15 mouse cellular contexts compared by ENCODE assay signal in genomic region chr9:79889132-79889531, GRCm38 (mm10).
DNase-seq lines count a peak whose midpoint lies in the region; ATAC-seq and TF ChIP-seq lines count a peak whose summit lies in the region.
"Had no signal": no experiment of that assay in that cellular context is flagged by ENCODE, and none has a peak within 500 bp of the region (broad histone marks: within the 10 kb centered on the region; RNA-seq: fewer than 3 reads in every experiment).

No protein-coding gene starts in this region.

- H3K4me2 ChIP-seq in forebrain, postnatal 0 days (ENCODE audit: low read depth) = no peak overlapping the region
- H3K4me2 ChIP-seq in forebrain, embryonic 14.5 days (ENCODE audit: low read length) = no peak overlapping the region
- no peak overlapping the region for H3K4me2 ChIP-seq in midbrain, embryonic 14.5 days (ENCODE audit: low read length)
- H3K4me2 ChIP-seq in midbrain, embryonic 11.5 days = no peak overlapping the region
- no peak overlapping the region for H3K4me2 ChIP-seq in midbrain, postnatal 0 days (ENCODE audit: low read depth, low read length, poor library complexity, severe bottlenecking)
- H3K4me2 ChIP-seq: forebrain, embryonic 12.5 days; liver, embryonic 15.5 days had no signal

- no peak for DNase-seq in forebrain, postnatal 0 days
- DNase-seq in forebrain, embryonic 14.5 days (ENCODE audit: low spot score) = no peak
- DNase-seq in layer of hippocampus, adult 2 months (ENCODE audit: low spot score in 2 of 2) = no peak
- no peak for DNase-seq in layer of hippocampus, postnatal 14 days (ENCODE audit: low spot score in 2 of 2)
- DNase-seq in midbrain, embryonic 14.5 days = no peak
- DNase-seq in midbrain, embryonic 11.5 days (ENCODE audit: low spot score, missing footprints) = no peak
- DNase-seq in midbrain, postnatal 0 days (ENCODE audit: low spot score) = no peak
- DNase-seq in left cerebral cortex, postnatal 14 days (ENCODE audit: low spot score in 2 of 2) = no peak
- DNase-seq: cerebellum, postnatal 10 days; kidney, postnatal 4 days; right cerebral cortex, adult 18-20 months; thymus, postnatal 25 days had no signal

- H3K9me3 ChIP-seq in forebrain, postnatal 0 days (ENCODE audit: low read length) = no peaks in the 10 kb centered on the region
- H3K9me3 ChIP-seq in forebrain, embryonic 14.5 days (replicated peaks; ENCODE audit: control insufficient read depth, low read length) = no peaks in the 10 kb centered on the region
- H3K9me3 ChIP-seq in midbrain, embryonic 14.5 days (ENCODE audit: control insufficient read depth, low read length) = no peaks in the 10 kb centered on the region
- no peaks in the 10 kb centered on the region for H3K9me3 ChIP-seq in midbrain, embryonic 11.5 days (ENCODE audit: control insufficient read depth, low read length)
- no peaks in the 10 kb centered on the region for H3K9me3 ChIP-seq in midbrain, postnatal 0 days (ENCODE audit: low read length)
- H3K9me3 ChIP-seq: forebrain, embryonic 12.5 days; liver, embryonic 15.5 days had no signal

- H3K4me3 ChIP-seq in forebrain, postnatal 0 days (ENCODE audit: low read depth, low read length) = no peak overlapping the region
- H3K4me3 ChIP-seq in forebrain, embryonic 14.5 days (ENCODE audit: low read depth, low read length) = no peak overlapping the region
- no peak overlapping the region for H3K4me3 ChIP-seq in layer of hippocampus, adult 2 months
- H3K4me3 ChIP-seq in midbrain, embryonic 14.5 days (replicated peaks; ENCODE audit: low read depth, low read length) = no peak overlapping the region
- no peak overlapping the region for H3K4me3 ChIP-seq in midbrain, embryonic 11.5 days (ENCODE audit: low read depth, low read length)
- H3K4me3 ChIP-seq in midbrain, postnatal 0 days (ENCODE audit: low read depth, low read length) = no peak overlapping the region
- H3K4me3 ChIP-seq: forebrain, embryonic 12.5 days; liver, embryonic 15.5 days had no signal

- no peak overlapping the region for H3K9ac ChIP-seq in forebrain, postnatal 0 days
- no peak overlapping the region for H3K9ac ChIP-seq in forebrain, embryonic 14.5 days (ENCODE audit: low read length)
- no peak overlapping the region for H3K9ac ChIP-seq in midbrain, embryonic 14.5 days (replicated peaks; ENCODE audit: low read length)
- no peak overlapping the region for H3K9ac ChIP-seq in midbrain, embryonic 11.5 days (ENCODE audit: low read length)
- no peak overlapping the region for H3K9ac ChIP-seq in midbrain, postnatal 0 days (replicated peaks; ENCODE audit: low read length, poor library complexity, severe bottlenecking)
- H3K9ac ChIP-seq: forebrain, embryonic 12.5 days; liver, embryonic 15.5 days had no signal

- peak; percentile 19; the same call in 1 of the 2 replicates for ATAC-seq in forebrain, postnatal 0 days
- ATAC-seq in forebrain, embryonic 14.5 days = no peak
- ATAC-seq in midbrain, embryonic 14.5 days (ENCODE audit: low FRiP score, low TSS enrichment) = 0 out of 2 replicates have a peak, but pooled peaks have one; percentile 1
- no peak for ATAC-seq in midbrain, embryonic 11.5 days (ENCODE audit: low FRiP score)
- ATAC-seq in midbrain, postnatal 0 days (ENCODE audit: low FRiP score) = no peak
- ATAC-seq: inflammation-experienced regulatory T-cells, adult 6 months had no signal

- no peaks in the 10 kb centered on the region for H3K27me3 ChIP-seq in forebrain, postnatal 0 days (ENCODE audit: insufficient read depth, low read length)
- H3K27me3 ChIP-seq in forebrain, embryonic 14.5 days (replicated peaks; ENCODE audit: control insufficient read depth, insufficient read depth, low read length) = no peaks in the 10 kb centered on the region
- H3K27me3 ChIP-seq in midbrain, embryonic 14.5 days (ENCODE audit: control insufficient read depth, insufficient read depth, low read length) = no peaks in the 10 kb centered on the region
- H3K27me3 ChIP-seq in midbrain, embryonic 11.5 days (ENCODE audit: control insufficient read depth, insufficient read depth, low read length) = no peaks in the 10 kb centered on the region
- no peaks in the 10 kb centered on the region for H3K27me3 ChIP-seq in midbrain, postnatal 0 days (ENCODE audit: insufficient read depth, low read length)
- H3K27me3 ChIP-seq: forebrain, embryonic 12.5 days; liver, embryonic 15.5 days had no signal

- peak; percentile 22; the same call in 1 of the 2 replicates for TF ChIP-seq CTCF in forebrain, postnatal 0 days (IDR thresholded peaks at IDR 0.05; ENCODE audit: low read depth)
- peak; percentile 58 for TF ChIP-seq CTCF in layer of hippocampus, adult 2 months (conservative IDR thresholded peaks at IDR 0.05)
- peak; percentile 40 for TF ChIP-seq CTCF in midbrain, postnatal 0 days (IDR thresholded peaks at IDR 0.05)

- 88% methylated on average over 6 of the region's 6 CpGs for WGBS in forebrain, postnatal 0 days
- 88% methylated on average over 6 of the region's 6 CpGs for WGBS in forebrain, embryonic 14.5 days
- WGBS in midbrain, embryonic 14.5 days = 82% methylated on average over 6 of the region's 6 CpGs
- 85% methylated on average over 6 of the region's 6 CpGs for WGBS in midbrain, embryonic 11.5 days
- whole genome bisulfite sequencing in midbrain, postnatal 0 days = 86% methylated on average over 6 of the region's 6 CpGs

- no peaks in the 10 kb centered on the region for H3K4me1 ChIP-seq in forebrain, postnatal 0 days (ENCODE audit: insufficient read depth)
- no peaks in the 10 kb centered on the region for H3K4me1 ChIP-seq in forebrain, embryonic 14.5 days (ENCODE audit: control insufficient read depth, insufficient read depth, low read length)
- no peaks in the 10 kb centered on the region for H3K4me1 ChIP-seq in midbrain, embryonic 14.5 days (ENCODE audit: control insufficient read depth, insufficient read depth, low read length)
- peaks cover 6% of the 10 kb centered on the region for H3K4me1 ChIP-seq in midbrain, embryonic 11.5 days (ENCODE audit: control insufficient read depth, insufficient read depth, low read length)
- no peaks in the 10 kb centered on the region for H3K4me1 ChIP-seq in midbrain, postnatal 0 days (ENCODE audit: insufficient read depth, low read length)

- H3K36me3 ChIP-seq in forebrain, postnatal 0 days (ENCODE audit: insufficient read depth) = no peaks in the 10 kb centered on the region
- no peaks in the 10 kb centered on the region for H3K36me3 ChIP-seq in forebrain, embryonic 14.5 days (ENCODE audit: control insufficient read depth, insufficient read depth, low read length)
- H3K36me3 ChIP-seq in midbrain, embryonic 14.5 days (ENCODE audit: control insufficient read depth, insufficient read depth, low read length) = no peaks in the 10 kb centered on the region
- H3K36me3 ChIP-seq in midbrain, embryonic 11.5 days (ENCODE audit: control insufficient read depth, insufficient read depth, low read length) = no peaks in the 10 kb centered on the region
- H3K36me3 ChIP-seq in midbrain, postnatal 0 days (ENCODE audit: insufficient read depth, low read length) = no peaks in the 10 kb centered on the region
- H3K36me3 ChIP-seq: forebrain, embryonic 12.5 days; liver, embryonic 15.5 days had no signal

- intact Hi-C loops in left cerebral cortex, postnatal 14 days (cut with DNase I) = loop anchor here (5.0 kb wide), 1 partner anchor 113 kb away; no protein-coding TSS in a partner anchor

- H3K27ac ChIP-seq in forebrain, postnatal 0 days (ENCODE audit: low read depth, low read length) = no peak overlapping the region
- H3K27ac ChIP-seq in forebrain, embryonic 14.5 days (ENCODE audit: low read depth, low read length) = no peak overlapping the region
- H3K27ac ChIP-seq in layer of hippocampus, adult 2 months = no peak overlapping the region
- no peak overlapping the region for H3K27ac ChIP-seq in midbrain, embryonic 14.5 days (replicated peaks; ENCODE audit: low read depth, low read length)
- H3K27ac ChIP-seq in midbrain, embryonic 11.5 days (ENCODE audit: low read depth, low read length) = no peak overlapping the region
- H3K27ac ChIP-seq in midbrain, postnatal 0 days (ENCODE audit: low read depth, low read length) = no peak overlapping the region
- H3K27ac ChIP-seq: forebrain, embryonic 12.5 days; liver, embryonic 15.5 days had no signal

Comparison
In these comparisons a context has a peak if more than half of its experiments do, and no peak if none do; other contexts are left out.
1. ATAC-seq: peak in forebrain, postnatal 0 days (single experiment) and midbrain, embryonic 14.5 days (single experiment); none in forebrain, embryonic 14.5 days (single experiment), midbrain, embryonic 11.5 days (single experiment) and midbrain, postnatal 0 days (single experiment).
2. Peak in every context shown above with its lines, with median percentiles within 50 percentile points of each other: CTCF ChIP-seq.